Mouse (Mus musculus): ENCODE results near the gene Neurl1a. TPM values are rescaled to one million over a fixed set of nuclear protein-coding genes. Genes with fewer than 3 reads are reported as not detected.

The Neurl1a gene
- total and polyA plus RNA-seq, 3 experiments, result 0.03 TPM; not detected in 2

- Histone ChIP-seq H3K4me3 (ENCODE audit: control insufficient read depth in 1 of 2, insufficient read depth in 1 of 2, low read depth in 2 of 2, low read length in 2 of 2) (no peak overlapping the region), H3K27ac (ENCODE audit: control insufficient read depth, low read depth, low read length) (no peak overlapping the region), H3K9ac (ENCODE audit: control insufficient read depth, low read depth, low read length, poor library complexity, severe bottlenecking) (no peak overlapping the region), H3K27me3 (ENCODE audit: control insufficient read depth in 1 of 2, insufficient read depth in 2 of 2, low read length in 2 of 2) (no peaks in the 10 kb centered on the region), H3K9me3 (replicated peaks; ENCODE audit: insufficient read depth, low read length) (no peaks in the 10 kb centered on the region), H3K36me3 (ENCODE audit: control insufficient read depth in 1 of 2, insufficient read depth in 2 of 2, low read length in 2 of 2) (peaks cover 2 to 28% of the 10 kb centered on the region in 2 experiments; a peak in 3 of 4 replicates), H3K79me2 (ENCODE audit: control insufficient read depth, insufficient read depth, low read length, poor library complexity) (peaks cover 6% of the 10 kb centered on the region; the same call in 1 of the 2 replicates), H3K4me1 (ENCODE audit: control insufficient read depth in 1 of 2, insufficient read depth in 2 of 2, low read length in 2 of 2) (peaks cover 8 to 40% of the 10 kb centered on the region in 2 experiments)
- DNase-seq (ENCODE audit: low read depth, low spot score), result no peak
- TF ChIP-seq ELF1 (IDR thresholded peaks at IDR 0.05; ENCODE audit: low read depth, low read length) (no peak), CHD1 (IDR thresholded peaks at IDR 0.05; ENCODE audit: low read depth, low read length) (no peak), MAX (IDR thresholded peaks at IDR 0.05; ENCODE audit: low read length) (no peak), KAT2A (conservative IDR thresholded peaks at IDR 0.05; ENCODE audit: low read depth, low read length) (no peak), ZMIZ1 (IDR thresholded peaks at IDR 0.05; ENCODE audit: low read depth, low read length) (no peak), SMC3 (IDR thresholded peaks at IDR 0.05; ENCODE audit: low read depth, low read length) (no peak), GABPA (IDR thresholded peaks at IDR 0.05; ENCODE audit: low read depth, low read length) (no peak), USF1 (IDR thresholded peaks at IDR 0.05; ENCODE audit: low read depth, low read length) (no peak), MAFK (IDR thresholded peaks at IDR 0.05; ENCODE audit: borderline replicate concordance, low read depth, low read length) (no peak), HCFC1 (IDR thresholded peaks at IDR 0.05; ENCODE audit: low read depth, low read length) (no peak), MAZ (IDR thresholded peaks at IDR 0.05; ENCODE audit: low read depth, low read length) (no peak)
Measured at GRCm38 (mm10) chr19:47136170-47136569, 42.5 kb upstream of the Neurl1a start.

GRCm38 (mm10) chr19:47137051-47137581, 41.5 kb upstream of the Neurl1a start:
- peaks cover 6% of the 10 kb centered on the region; the same call in 1 of the 2 replicates for H3K79me2 ChIP-seq (ENCODE audit: control insufficient read depth, insufficient read depth, low read length, poor library complexity)
- H3K9me3 ChIP-seq (replicated peaks; ENCODE audit: insufficient read depth, low read length), result no peaks in the 10 kb centered on the region
- H3K9ac ChIP-seq (ENCODE audit: control insufficient read depth, low read depth, low read length, poor library complexity, severe bottlenecking), result peak overlapping the region; percentile 95
- peak overlapping the region; percentile 80 for H3K27ac ChIP-seq (ENCODE audit: control insufficient read depth, low read depth, low read length)
- TF ChIP-seq EP300 (IDR thresholded peaks at IDR 0.05; ENCODE audit: low read depth in 1 of 2, low read length in 2 of 2) (peak; percentile 59 to 70), TBP (IDR thresholded peaks at IDR 0.05; ENCODE audit: low read depth, low read length) (peak; percentile 81), TAL1 (IDR thresholded peaks at IDR 0.05; ENCODE audit: low read length) (peak; percentile 87), ELF1 (IDR thresholded peaks at IDR 0.05; ENCODE audit: low read depth, low read length) (no peak), USF1 (IDR thresholded peaks at IDR 0.05; ENCODE audit: low read depth, low read length) (no peak), TCF12 (IDR thresholded peaks at IDR 0.05; ENCODE audit: low read depth, low read length) (peak; percentile 58), CHD2 (IDR thresholded peaks at IDR 0.05; ENCODE audit: low read length) (no peak), NELFE (IDR thresholded peaks at IDR 0.05; ENCODE audit: low read depth, low read length) (peak; percentile 62), POLR2A (IDR thresholded peaks at IDR 0.05; ENCODE audit: control insufficient read depth in 1 of 2, insufficient read depth in 1 of 2, low read depth in 1 of 2, low read length in 2 of 2, poor library complexity in 1 of 2) (peak in 1 of 2 experiments; percentile 73; a peak in 2 of 4 replicates), MAX (IDR thresholded peaks at IDR 0.05; ENCODE audit: low read length) (peak; percentile 83), E2F4 (IDR thresholded peaks at IDR 0.05; ENCODE audit: borderline replicate concordance, low read depth, low read length) (no peak), BHLHE40 (IDR thresholded peaks at IDR 0.05; ENCODE audit: borderline replicate concordance, low read depth, low read length) (no peak), SIN3A (IDR thresholded peaks at IDR 0.05; ENCODE audit: low read length) (peak; percentile 79), ETS1 (IDR thresholded peaks at IDR 0.05; ENCODE audit: low read depth, low read length) (peak; percentile 51; the same call in 1 of the 2 replicates), HCFC1 (IDR thresholded peaks at IDR 0.05; ENCODE audit: low read depth, low read length) (0 out of 2 replicates have a peak, but pooled peaks have one; percentile 6), MXI1 (IDR thresholded peaks at IDR 0.05; ENCODE audit: low read depth, low read length) (peak; percentile 92), GATA1 (IDR thresholded peaks at IDR 0.05; ENCODE audit: low read depth, low read length) (peak; percentile 18; the same call in 1 of the 2 replicates), MYC (IDR thresholded peaks at IDR 0.05; ENCODE audit: low read depth, low read length) (peak; percentile 84), POLR2AphosphoS5 (IDR thresholded peaks at IDR 0.05; ENCODE audit: borderline replicate concordance, low read depth, low read length) (no peak)
- peak; percentile 94 for DNase-seq (ENCODE audit: low read depth, low spot score)
- no peaks in the 10 kb centered on the region for H3K27me3 ChIP-seq (ENCODE audit: control insufficient read depth in 1 of 2, insufficient read depth in 2 of 2, low read length in 2 of 2)
- H3K4me1 ChIP-seq (ENCODE audit: control insufficient read depth in 1 of 2, insufficient read depth in 2 of 2, low read length in 2 of 2), result peaks cover 8 to 40% of the 10 kb centered on the region in 2 experiments
- H3K36me3 ChIP-seq (ENCODE audit: control insufficient read depth in 1 of 2, insufficient read depth in 2 of 2, low read length in 2 of 2), result peaks cover 0 to 26% of the 10 kb centered on the region in 2 experiments; a peak in 2 of 4 replicates
- H3K4me3 ChIP-seq (ENCODE audit: control insufficient read depth in 1 of 2, insufficient read depth in 1 of 2, low read depth in 2 of 2, low read length in 2 of 2), result peak overlapping the region; percentile 88 to 89

Measured in MEL (cell line).